Mouse (Mus musculus) stomach, postnatal 0 days (tissue): ENCODE data around the gene Sc5d.

ENCODE experiments used
- CTCF ChIP-seq: IDR thresholded peaks from 2 replicates; pipeline ENCODE4 v1.5.1; 2016; ENCODE audit warnings: antibody characterized with exemption, low read depth, mild to moderate bottlenecking, moderate library complexity
- EP300 ChIP-seq: optimal IDR thresholded peaks from 2 replicates; pipeline ENCODE3; 2016; ENCODE audit warnings: antibody characterized with exemption

- TF ChIP-seq CTCF, result no peak
- no peak for TF ChIP-seq EP300
Measured at GRCm38 (mm10) chr9:42311311-42311710, 47.3 kb upstream of the Sc5d start.
